Mouse (Mus musculus): ENCODE measurements at regions not wholly inside any gene's neighbourhood (a gene's known extent, or its start where the extent isn't known, plus 50 kb on each side); places are given as distances from the start of the nearest gene placed in this dataset.

DNA sequence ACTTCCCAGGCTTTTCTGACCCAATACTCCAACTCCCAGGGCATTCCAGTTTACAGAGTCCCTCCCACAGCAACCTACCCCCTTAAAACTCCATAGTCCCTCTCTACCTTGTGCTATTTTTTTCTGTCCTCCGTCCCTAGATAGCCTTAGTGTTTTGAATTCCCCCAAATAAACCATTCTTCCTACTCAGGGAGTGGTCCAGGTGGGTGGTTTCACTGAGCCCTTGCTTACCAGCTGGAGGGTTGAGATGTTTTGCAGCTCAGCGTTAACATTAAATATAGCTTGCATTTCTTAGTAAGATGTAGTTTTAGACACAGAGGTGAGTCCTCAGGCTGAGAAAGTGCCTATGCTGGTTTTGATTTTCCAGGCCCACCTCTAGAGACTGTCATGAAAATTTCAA is 313.0 kb downstream of the Bmper start:
- H3K4me1 ChIP-seq (ENCODE audit: insufficient read depth, low read length) = no peaks in the 10 kb centered on the region
- H3K27me3 ChIP-seq (ENCODE audit: insufficient read depth, low read length) = no peaks in the 10 kb centered on the region
- no peak overlapping the region for H3K27ac ChIP-seq (ENCODE audit: low read length)
- H3K9me3 ChIP-seq (ENCODE audit: low read length) = no peaks in the 10 kb centered on the region
- no peak overlapping the region for H3K9ac ChIP-seq (replicated peaks; ENCODE audit: low read length)
- no peak for ATAC-seq (ENCODE audit: low FRiP score, low TSS enrichment)
- 70% methylated on average over 2 of the region's 2 CpGs for WGBS
- H3K4me3 ChIP-seq (ENCODE audit: low read length) = no peak overlapping the region
- no peaks in the 10 kb centered on the region for H3K36me3 ChIP-seq (ENCODE audit: insufficient read depth, low read length)
- H3K4me2 ChIP-seq (replicated peaks; ENCODE audit: low read depth, low read length) = no peak overlapping the region

DNA sequence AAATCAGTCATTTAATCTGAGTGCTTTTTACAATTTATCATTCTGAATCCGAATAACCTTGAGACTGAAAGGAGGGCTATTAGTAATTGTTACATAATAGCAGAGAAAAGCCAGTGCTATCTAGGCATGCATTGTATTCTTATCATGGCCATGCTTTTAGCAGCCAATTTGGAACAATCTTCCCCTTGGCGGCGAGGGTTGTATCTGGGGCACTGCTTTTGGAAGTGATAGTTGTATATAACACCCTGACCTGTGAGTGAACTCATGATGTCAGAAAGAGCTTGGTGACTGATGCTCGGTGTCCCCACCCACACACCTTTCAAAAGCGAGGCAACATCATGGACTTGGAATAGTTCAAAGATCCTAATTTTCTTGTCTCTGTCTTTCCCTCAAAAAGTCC is 315.2 kb downstream of the Bmper start:
- Histone ChIP-seq H3K36me3 (ENCODE audit: insufficient read depth, low read length) (no peaks in the 10 kb centered on the region), H3K9me3 (ENCODE audit: low read length) (no peaks in the 10 kb centered on the region), H3K4me2 (replicated peaks; ENCODE audit: low read depth, low read length) (no peak overlapping the region), H3K4me1 (ENCODE audit: insufficient read depth, low read length) (no peaks in the 10 kb centered on the region), H3K27ac (ENCODE audit: low read length) (no peak overlapping the region), H3K27me3 (ENCODE audit: insufficient read depth, low read length) (no peaks in the 10 kb centered on the region), H3K9ac (replicated peaks; ENCODE audit: low read length) (no peak overlapping the region), H3K4me3 (ENCODE audit: low read length) (no peak overlapping the region)
- ATAC-seq (ENCODE audit: low FRiP score, low TSS enrichment) = no peak
- WGBS = 74% methylated on average over 5 of the region's 5 CpGs

DNA sequence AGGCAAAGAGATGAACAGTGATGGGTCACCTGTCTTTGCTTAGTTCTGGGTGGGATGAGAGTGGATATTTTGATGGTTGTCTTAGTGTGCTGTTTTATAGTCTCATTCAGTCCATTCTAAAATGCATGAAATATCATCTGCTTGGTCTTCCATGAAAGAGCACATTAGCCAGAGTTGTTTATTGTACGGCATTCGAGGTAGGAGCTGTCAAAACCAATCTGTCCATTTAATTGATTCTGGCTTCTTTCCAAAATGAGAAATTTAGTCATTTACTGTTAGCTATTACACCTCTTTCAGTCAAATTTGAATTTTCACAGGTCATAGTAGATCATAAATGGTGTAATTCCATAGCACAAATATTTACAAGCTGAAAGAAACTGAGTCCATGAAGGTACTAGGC is 328.8 kb downstream of the Bmper start:
- H3K9me3 ChIP-seq (ENCODE audit: low read length) = no peaks in the 10 kb centered on the region
- H3K27ac ChIP-seq (ENCODE audit: low read length) = no peak overlapping the region
- WGBS = 15% methylated on average over 2 of the region's 2 CpGs
- H3K27me3 ChIP-seq (ENCODE audit: insufficient read depth, low read length) = no peaks in the 10 kb centered on the region
- H3K36me3 ChIP-seq (ENCODE audit: insufficient read depth, low read length) = no peaks in the 10 kb centered on the region
- no peak overlapping the region for H3K4me3 ChIP-seq (ENCODE audit: low read length)
- no peak overlapping the region for H3K9ac ChIP-seq (replicated peaks; ENCODE audit: low read length)
- no peak for ATAC-seq (ENCODE audit: low FRiP score, low TSS enrichment)
- no peak overlapping the region for H3K4me2 ChIP-seq (replicated peaks; ENCODE audit: low read depth, low read length)
- H3K4me1 ChIP-seq (ENCODE audit: insufficient read depth, low read length) = no peaks in the 10 kb centered on the region

DNA sequence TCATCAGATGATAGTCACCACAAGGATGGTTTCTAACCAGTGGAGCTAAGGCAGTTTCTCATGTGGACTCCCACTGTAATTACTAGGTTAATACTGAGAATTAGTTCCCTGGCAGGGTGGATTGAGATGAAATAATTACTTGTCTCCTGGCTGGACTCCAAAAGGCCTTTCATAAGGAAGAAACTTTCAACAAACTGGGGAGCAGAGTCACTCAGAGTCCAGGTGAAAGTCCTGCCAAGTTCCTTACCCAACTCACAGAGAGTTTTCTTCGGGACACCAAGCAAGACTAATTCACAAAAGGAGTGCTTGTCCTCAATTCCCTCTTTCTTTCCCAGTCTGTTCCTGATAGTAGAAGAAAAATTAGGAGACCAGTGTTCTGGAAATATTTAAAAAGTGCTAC is 330.9 kb downstream of the Bmper start:
- Histone ChIP-seq H3K9me3 (ENCODE audit: low read length) (no peaks in the 10 kb centered on the region), H3K4me1 (ENCODE audit: insufficient read depth, low read length) (no peaks in the 10 kb centered on the region), H3K4me3 (ENCODE audit: low read length) (no peak overlapping the region), H3K36me3 (ENCODE audit: insufficient read depth, low read length) (no peaks in the 10 kb centered on the region), H3K4me2 (replicated peaks; ENCODE audit: low read depth, low read length) (no peak overlapping the region), H3K27me3 (ENCODE audit: insufficient read depth, low read length) (no peaks in the 10 kb centered on the region), H3K27ac (ENCODE audit: low read length) (no peak overlapping the region), H3K9ac (replicated peaks; ENCODE audit: low read length) (no peak overlapping the region)
- no peak for ATAC-seq (ENCODE audit: low FRiP score, low TSS enrichment)
- WGBS = 79% methylated on average over 1 of the region's 1 CpGs

DNA sequence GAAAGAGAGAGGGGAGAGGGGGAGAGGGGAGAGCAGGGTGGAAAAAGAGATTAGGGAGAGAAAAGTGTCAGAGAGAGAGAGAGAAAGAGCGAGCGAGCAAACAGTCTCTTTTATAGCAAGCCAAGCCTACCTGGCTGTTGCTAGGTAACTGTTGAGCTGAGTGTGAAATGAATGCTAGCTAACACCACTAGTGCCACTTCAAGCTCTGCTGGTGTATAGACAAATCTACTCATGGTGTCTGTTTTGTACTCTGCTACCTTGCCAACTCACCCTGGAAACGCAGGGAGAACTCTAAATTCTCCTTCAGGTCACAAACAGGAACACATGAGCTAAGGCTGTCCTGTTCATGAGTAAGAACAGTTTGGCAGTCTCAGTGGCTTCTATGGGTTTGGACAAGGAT is 334.7 kb downstream of the Bmper start:
- WGBS = 73% methylated on average over 3 of the region's 3 CpGs
- no peaks in the 10 kb centered on the region for H3K9me3 ChIP-seq (ENCODE audit: low read length)
- H3K4me2 ChIP-seq (replicated peaks; ENCODE audit: low read depth, low read length) = no peak overlapping the region
- H3K27me3 ChIP-seq (ENCODE audit: insufficient read depth, low read length) = no peaks in the 10 kb centered on the region
- no peaks in the 10 kb centered on the region for H3K4me1 ChIP-seq (ENCODE audit: insufficient read depth, low read length)
- H3K27ac ChIP-seq (ENCODE audit: low read length) = no peak overlapping the region
- no peak overlapping the region for H3K4me3 ChIP-seq (ENCODE audit: low read length)
- no peak for ATAC-seq (ENCODE audit: low FRiP score, low TSS enrichment)
- H3K36me3 ChIP-seq (ENCODE audit: insufficient read depth, low read length) = no peaks in the 10 kb centered on the region
- H3K9ac ChIP-seq (replicated peaks; ENCODE audit: low read length) = no peak overlapping the region

DNA sequence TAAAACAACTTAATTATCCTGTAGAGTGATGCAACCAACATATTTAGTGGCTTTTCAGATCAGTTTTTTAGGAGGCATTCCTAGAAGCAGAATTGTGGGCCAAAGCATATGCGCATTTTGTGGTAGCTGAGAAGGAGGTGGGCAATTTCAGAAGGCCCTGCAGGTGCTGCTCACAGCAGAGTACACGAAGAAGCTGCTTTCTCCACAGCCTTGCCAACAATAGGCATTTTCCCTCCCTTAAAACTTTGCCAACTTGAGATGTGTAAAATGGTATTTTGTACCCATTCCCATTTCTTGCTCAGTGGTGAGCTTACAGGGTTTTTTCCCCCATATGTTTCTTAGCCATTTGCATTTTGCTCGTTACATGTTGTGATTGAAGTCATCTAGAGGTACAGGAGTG is 339.0 kb downstream of the Bmper start:
- Histone ChIP-seq H3K9ac (replicated peaks; ENCODE audit: low read length) (no peak overlapping the region), H3K27ac (ENCODE audit: low read length) (no peak overlapping the region), H3K4me3 (ENCODE audit: low read length) (no peak overlapping the region), H3K4me2 (replicated peaks; ENCODE audit: low read depth, low read length) (no peak overlapping the region), H3K9me3 (ENCODE audit: low read length) (no peaks in the 10 kb centered on the region), H3K36me3 (ENCODE audit: insufficient read depth, low read length) (no peaks in the 10 kb centered on the region), H3K4me1 (ENCODE audit: insufficient read depth, low read length) (no peaks in the 10 kb centered on the region), H3K27me3 (ENCODE audit: insufficient read depth, low read length) (no peaks in the 10 kb centered on the region)
- no peak for ATAC-seq (ENCODE audit: low FRiP score, low TSS enrichment)
- WGBS = 76% methylated on average over 3 of the region's 3 CpGs

DNA sequence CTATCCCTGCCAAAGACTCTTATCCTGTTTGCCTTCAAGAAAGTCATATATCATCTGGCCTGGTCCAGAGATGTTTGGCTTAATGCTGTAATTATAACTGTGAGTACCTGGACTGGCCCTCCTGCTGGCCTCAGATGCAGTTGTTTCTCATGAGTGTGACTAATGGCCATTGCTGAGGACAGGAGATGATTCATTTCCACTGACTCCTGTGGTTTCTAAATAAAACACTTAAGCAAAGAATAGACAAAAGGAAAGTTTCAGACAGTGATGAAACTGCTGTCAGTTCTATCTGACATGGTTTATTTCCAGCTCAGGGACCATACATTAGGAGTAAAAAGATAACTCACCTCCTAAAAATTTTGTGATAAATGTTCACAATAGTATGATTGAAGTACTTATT is 344.2 kb downstream of the Bmper start:
- no peak for ATAC-seq (ENCODE audit: low FRiP score, low TSS enrichment)
- no peak overlapping the region for H3K9ac ChIP-seq (replicated peaks; ENCODE audit: low read length)
- H3K4me1 ChIP-seq (ENCODE audit: insufficient read depth, low read length) = no peaks in the 10 kb centered on the region

DNA sequence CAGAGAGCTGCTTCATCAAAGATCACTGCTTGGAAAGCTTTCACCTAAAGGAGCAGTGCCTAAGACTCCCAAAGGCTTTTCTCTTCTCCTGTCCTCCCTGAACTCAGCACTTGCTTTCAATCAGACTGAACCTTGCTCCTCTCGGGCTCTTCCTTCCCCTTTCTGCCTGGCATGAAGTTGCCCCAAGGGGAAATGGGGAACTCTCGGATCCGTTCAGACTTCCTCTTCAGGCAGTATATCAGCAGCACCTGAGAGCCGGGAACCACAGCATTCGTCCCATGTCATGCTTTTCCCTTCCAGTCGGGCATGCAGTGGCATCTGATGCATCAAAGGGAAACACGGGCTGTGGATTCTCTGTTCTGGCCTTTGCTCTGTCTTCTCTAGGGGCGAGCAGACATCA is 347.3 kb downstream of the Bmper start:
- no peaks in the 10 kb centered on the region for H3K9me3 ChIP-seq (ENCODE audit: low read length)
- H3K4me2 ChIP-seq (replicated peaks; ENCODE audit: low read depth, low read length) = no peak overlapping the region
- no peaks in the 10 kb centered on the region for H3K36me3 ChIP-seq (ENCODE audit: insufficient read depth, low read length)
- H3K27ac ChIP-seq (ENCODE audit: low read length) = no peak overlapping the region
- H3K4me1 ChIP-seq (ENCODE audit: insufficient read depth, low read length) = no peaks in the 10 kb centered on the region
- WGBS = 51% methylated on average over 8 of the region's 8 CpGs
- ATAC-seq (ENCODE audit: low FRiP score, low TSS enrichment) = no peak
- H3K4me3 ChIP-seq (ENCODE audit: low read length) = no peak overlapping the region
- no peaks in the 10 kb centered on the region for H3K27me3 ChIP-seq (ENCODE audit: insufficient read depth, low read length)
- no peak overlapping the region for H3K9ac ChIP-seq (replicated peaks; ENCODE audit: low read length)

More for the DNA sequence above, 344.2 kb downstream of the Bmper start:
- no peaks in the 10 kb centered on the region for H3K36me3 ChIP-seq (ENCODE audit: insufficient read depth, low read length)
- no peak overlapping the region for H3K4me2 ChIP-seq (replicated peaks; ENCODE audit: low read depth, low read length)
- no peak overlapping the region for H3K4me3 ChIP-seq (ENCODE audit: low read length)
- no peaks in the 10 kb centered on the region for H3K9me3 ChIP-seq (ENCODE audit: low read length)
- no peak overlapping the region for H3K27ac ChIP-seq (ENCODE audit: low read length)
- no peaks in the 10 kb centered on the region for H3K27me3 ChIP-seq (ENCODE audit: insufficient read depth, low read length)

DNA sequence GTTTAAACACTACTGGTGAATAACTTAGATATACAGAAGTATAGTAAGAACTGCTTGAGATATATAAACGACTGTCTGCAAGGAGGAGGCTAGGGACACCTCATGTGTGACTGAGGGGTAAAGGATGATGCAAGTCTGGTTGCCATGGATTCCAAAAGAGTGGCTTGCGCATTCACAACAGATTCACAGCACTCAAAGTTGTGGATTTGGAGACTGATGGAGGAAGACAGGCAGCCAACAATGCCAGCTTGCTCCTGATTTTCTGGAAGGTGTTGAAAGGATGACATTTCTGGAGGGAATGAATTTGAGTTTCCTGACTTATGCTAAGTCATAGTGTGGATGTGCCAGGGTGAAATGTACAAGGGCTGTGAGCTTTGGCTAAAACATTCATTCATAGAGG is 353.4 kb downstream of the Bmper start:
- Histone ChIP-seq H3K4me2 (replicated peaks; ENCODE audit: low read depth, low read length) (no peak overlapping the region), H3K36me3 (ENCODE audit: insufficient read depth, low read length) (no peaks in the 10 kb centered on the region), H3K4me1 (ENCODE audit: insufficient read depth, low read length) (peaks cover 7% of the 10 kb centered on the region; the same call in 1 of the 2 replicates), H3K4me3 (ENCODE audit: low read length) (no peak overlapping the region), H3K9me3 (ENCODE audit: low read length) (no peaks in the 10 kb centered on the region), H3K27me3 (ENCODE audit: insufficient read depth, low read length) (no peaks in the 10 kb centered on the region), H3K27ac (ENCODE audit: low read length) (no peak overlapping the region), H3K9ac (replicated peaks; ENCODE audit: low read length) (no peak overlapping the region)
- no peak for ATAC-seq (ENCODE audit: low FRiP score, low TSS enrichment)
- 82% methylated on average over 2 of the region's 2 CpGs for WGBS

DNA sequence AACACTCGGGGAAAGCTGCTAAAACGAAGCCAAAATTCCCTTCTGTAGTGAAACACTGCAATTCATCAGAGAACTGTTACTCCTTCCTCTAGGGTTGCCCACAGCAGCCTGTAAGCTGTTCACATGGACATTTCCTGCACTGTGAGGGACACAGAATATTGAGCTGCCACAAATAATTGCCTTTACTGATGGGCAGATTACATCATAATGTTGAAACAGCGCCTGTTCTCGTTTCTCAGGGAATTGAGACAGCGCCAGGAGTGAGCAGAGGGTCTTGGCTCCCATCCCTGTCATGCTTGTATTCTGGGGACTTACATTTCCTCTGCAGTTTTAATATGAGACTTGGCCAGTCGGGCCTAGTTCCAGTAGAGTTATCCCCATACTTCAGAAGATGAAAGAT is 357.3 kb downstream of the Bmper start:
- WGBS = 65% methylated on average over 6 of the region's 6 CpGs
- no peaks in the 10 kb centered on the region for H3K27me3 ChIP-seq (ENCODE audit: insufficient read depth, low read length)

More for the DNA sequence above, 357.3 kb downstream of the Bmper start:
- peaks cover 13% of the 10 kb centered on the region; the same call in 1 of the 2 replicates for H3K4me1 ChIP-seq (ENCODE audit: insufficient read depth, low read length)
- H3K9me3 ChIP-seq (ENCODE audit: low read length) = no peaks in the 10 kb centered on the region
- no peak overlapping the region for H3K4me3 ChIP-seq (ENCODE audit: low read length)
- ATAC-seq (ENCODE audit: low FRiP score, low TSS enrichment) = no peak
- H3K36me3 ChIP-seq (ENCODE audit: insufficient read depth, low read length) = no peaks in the 10 kb centered on the region
- no peak overlapping the region for H3K9ac ChIP-seq (replicated peaks; ENCODE audit: low read length)
- no peak overlapping the region for H3K4me2 ChIP-seq (replicated peaks; ENCODE audit: low read depth, low read length)
- no peak overlapping the region for H3K27ac ChIP-seq (ENCODE audit: low read length)

All from kidney, embryonic 16.5 days (tissue).